Mouse (Mus musculus): Measurements from ENCODE around the gene Gm7168. TPM values are rescaled to one million over a fixed set of nuclear protein-coding genes. Genes with fewer than 3 reads are reported as not detected.

The Gm7168 gene
- 0.26 TPM for polyA plus RNA-seq (2014; fragmentation: Illumina TruSeq; extraction: RNeasy Lipid Tissue Mini Kit (QIAGEN cat#74804); ENCODE audit: low replicate concordance)

GRCm38 (mm10) chr17:13948073-13948472 is at the start of gene Gm7168:
Gene Gm7168 (plus strand): TSS chr17:13948373.

Other genes starting within 250 kb of the Gm7168 start
- gene Afdn, start 187.8 kb upstream of the Gm7168 start, polyA plus RNA-seq (2014; fragmentation: Illumina TruSeq; extraction: RNeasy Lipid Tissue Mini Kit (QIAGEN cat#74804); ENCODE audit: low replicate concordance): 149 TPM
- gene Tcte2, start 186.5 kb upstream of the Gm7168 start, polyA plus RNA-seq (2014; fragmentation: Illumina TruSeq; extraction: RNeasy Lipid Tissue Mini Kit (QIAGEN cat#74804); ENCODE audit: low replicate concordance): not detected
- not detected for gene Gm7356, start 55.3 kb downstream of the Gm7168 start, polyA plus RNA-seq (2014; fragmentation: Illumina TruSeq; extraction: RNeasy Lipid Tissue Mini Kit (QIAGEN cat#74804); ENCODE audit: low replicate concordance)
- gene Gm7358, start 111.2 kb downstream of the Gm7168 start, polyA plus RNA-seq (2014; fragmentation: Illumina TruSeq; extraction: RNeasy Lipid Tissue Mini Kit (QIAGEN cat#74804); ENCODE audit: low replicate concordance): not detected

Data from small intestine, adult 10 weeks (tissue).